Mouse (Mus musculus) liver, embryonic 11.5 days (tissue): Measurements from ENCODE around the gene Ccdc65. TPM values are rescaled to one million over a fixed set of nuclear protein-coding genes. Genes with fewer than 3 reads are reported as not detected.

Experiments used
- ATAC-seq: fragments of 200-750 bp; cut with Nextera tagmentation; replicated peaks from 2 replicates; pipeline ENCODE4 v1.8.0; 2017; ENCODE audit warnings: moderate number of reproducible peaks, mild to moderate bottlenecking, moderate TSS enrichment, moderate library complexity; ENCODE audit not compliant: low FRiP score
- DNase-seq: peaks from one replicate; pipeline ENCODE4 v3.0.0-alpha.2; 2017; ENCODE audit warnings: low spot score
- H3K27ac ChIP-seq: fragments of 300-500 bp; sonication (generic); 2 replicates; pipeline ENCODE4 v1.5.1; 2014; ENCODE audit warnings: mild to moderate bottlenecking, low read depth, low read length, control low read depth
- H3K27me3 ChIP-seq: fragments of 300-500 bp; sonication (generic); replicated peaks from 2 replicates; pipeline ENCODE4 v1.6.1; 2014; ENCODE audit warnings: low read length, mixed read lengths; ENCODE audit not compliant: control insufficient read depth, insufficient read depth
- H3K36me3 ChIP-seq: fragments of 300-500 bp; sonication (generic); 2 replicates; pipeline ENCODE4 v1.6.1; 2014; ENCODE audit warnings: mild to moderate bottlenecking, low read length, moderate library complexity, mixed read lengths; ENCODE audit not compliant: control insufficient read depth, insufficient read depth
- H3K4me1 ChIP-seq: fragments of 300-500 bp; sonication (generic); replicated peaks from 2 replicates; pipeline ENCODE4 v1.6.1; 2014; ENCODE audit warnings: low read length, mixed read lengths; ENCODE audit not compliant: control insufficient read depth, insufficient read depth
- H3K4me2 ChIP-seq: fragments of 300-500 bp; sonication (generic); 2 replicates; pipeline ENCODE4 v1.6.1; 2014; ENCODE audit warnings: mild to moderate bottlenecking, control low read depth, moderate library complexity
- H3K4me3 ChIP-seq: fragments of 300-500 bp; sonication (generic); 2 replicates; pipeline ENCODE4 v1.5.1; 2014; ENCODE audit warnings: low read depth, low read length, control low read depth
- H3K9ac ChIP-seq: fragments of 300-500 bp; sonication (generic); 2 replicates; pipeline ENCODE4 v1.6.1; 2014; ENCODE audit warnings: low read depth, low read length, control low read depth
- H3K9me3 ChIP-seq: fragments of 300-500 bp; sonication (generic); 2 replicates; pipeline ENCODE4 v1.6.1; 2016; ENCODE audit warnings: low read length, inconsistent platforms, mixed read lengths; ENCODE audit not compliant: control insufficient read depth
- WGBS: fragments of 180-500 bp; shearing (Covaris S2); extraction: QIAGEN DNeasy Blood & Tissue Kit; methylation state at CpG from one replicate; pipeline ENCODE4 v1.1.7; 2014; 5-methylcytosine and 5-hydroxymethylcytosine counted together
- polyA plus RNA-seq: library from polyadenylated mRNA; unstranded; fragments of >200 nt; fragmentation: Nextera tagmentation; extraction: Ambion mirVana; gene quantifications from 2 replicates; pipeline ENCODE4 v1.2.1, GENCODE M21; 2014

Ccdc65 gene
- polyA plus RNA-seq, 1 experiment from 2014 or later, result 0.19 TPM

- ATAC-seq (peak; percentile 85), DNase-seq (no peak)
- WGBS, result 63% methylated on average over 8 of the region's 8 CpGs
- no peak overlapping the region for H3K9ac ChIP-seq
- H3K4me2 ChIP-seq, result no peak overlapping the region
- H3K27ac ChIP-seq, result no peak overlapping the region
- H3K4me1 ChIP-seq, result peaks cover 8% of the 10 kb centered on the region; the same call in 1 of the 2 replicates
- H3K4me3 ChIP-seq, result no peak overlapping the region
- peaks cover 6% of the 10 kb centered on the region; the same call in 1 of the 2 replicates for H3K36me3 ChIP-seq
- no peaks in the 10 kb centered on the region for H3K9me3 ChIP-seq
- no peaks in the 10 kb centered on the region for H3K27me3 ChIP-seq
Measured at GRCm38 (mm10) chr15:98753021-98753423, 45.0 kb downstream of the Ccdc65 start.

GRCm38 (mm10) chr15:98754125-98754524, 46.1 kb downstream of the Ccdc65 start:
- no peak for DNase-seq
- H3K9me3 ChIP-seq, result no peaks in the 10 kb centered on the region
- no peak for ATAC-seq
- no peak overlapping the region for H3K4me2 ChIP-seq
- H3K27ac ChIP-seq, result no peak overlapping the region
- H3K27me3 ChIP-seq, result no peaks in the 10 kb centered on the region
- peaks cover 12% of the 10 kb centered on the region; the same call in 1 of the 2 replicates for H3K36me3 ChIP-seq
- 67% methylated on average over 2 of the region's 2 CpGs for WGBS
- H3K9ac ChIP-seq, result no peak overlapping the region
- H3K4me1 ChIP-seq, result peaks cover 8% of the 10 kb centered on the region; the same call in 1 of the 2 replicates
- no peak overlapping the region for H3K4me3 ChIP-seq

- H3K4me2 ChIP-seq, result peak overlapping the region; percentile 98
- DNase-seq, result peak; percentile 78
- peak; percentile 76 for ATAC-seq
- H3K27ac ChIP-seq, result peak overlapping the region; percentile 74
- peaks cover 7% of the 10 kb centered on the region; the same call in 1 of the 2 replicates for H3K27me3 ChIP-seq
- H3K36me3 ChIP-seq, result peaks cover 14% of the 10 kb centered on the region; the same call in 1 of the 2 replicates
- H3K9me3 ChIP-seq, result no peaks in the 10 kb centered on the region
- peak overlapping the region; percentile 90 for H3K9ac ChIP-seq
- WGBS, result 2% methylated on average over 21 of the region's 24 CpGs
- peak overlapping the region; percentile 99 for H3K4me3 ChIP-seq
- peaks cover 14% of the 10 kb centered on the region for H3K4me1 ChIP-seq
Measured at GRCm38 (mm10) chr15:98762201-98762621, 54.2 kb downstream of the Ccdc65 start.

- H3K4me1 ChIP-seq, result peaks cover 14% of the 10 kb centered on the region
- peak within 1 kb of the TSS; percentile 98 for H3K4me2 ChIP-seq
- H3K27me3 ChIP-seq, result peaks cover 10% of the 10 kb centered on the region
- under 1% methylated on average over 75 of the region's 76 CpGs for WGBS
- H3K36me3 ChIP-seq, result peaks cover 14% of the 10 kb centered on the region; the same call in 1 of the 2 replicates
- DNase-seq, result peak; percentile 94
- H3K4me3 ChIP-seq, result peak within 1 kb of the TSS; percentile 99
- no peaks in the 10 kb centered on the region for H3K9me3 ChIP-seq
- H3K9ac ChIP-seq, result peak within 1 kb of the TSS; percentile 90
- ATAC-seq, result peak; percentile 92
- peak within 1 kb of the TSS; percentile 74 for H3K27ac ChIP-seq
Measured at GRCm38 (mm10) chr15:98762670-98763529, 54.9 kb downstream of the Ccdc65 start, which contains the start of gene Arf3. Gene Arf3 (minus strand): TSS chr15:98763214.

- H3K4me3 ChIP-seq, result no peak overlapping the region
- WGBS, result 77% methylated on average over 4 of the region's 4 CpGs
- peaks cover 26% of the 10 kb centered on the region for H3K27me3 ChIP-seq
- H3K4me2 ChIP-seq, result no peak overlapping the region
- H3K36me3 ChIP-seq, result no peaks in the 10 kb centered on the region
- H3K27ac ChIP-seq, result no peak overlapping the region
- ATAC-seq (no peak), DNase-seq (no peak)
- peaks cover 14% of the 10 kb centered on the region for H3K4me1 ChIP-seq
- no peaks in the 10 kb centered on the region for H3K9me3 ChIP-seq
- H3K9ac ChIP-seq, result no peak overlapping the region
Measured at GRCm38 (mm10) chr15:98765929-98766328, 57.9 kb downstream of the Ccdc65 start.

GRCm38 (mm10) chr15:98768259-98768658, 60.3 kb downstream of the Ccdc65 start:
- Histone ChIP-seq H3K27ac (no peak overlapping the region), H3K9me3 (no peaks in the 10 kb centered on the region), H3K36me3 (no peaks in the 10 kb centered on the region), H3K4me2 (no peak overlapping the region), H3K4me1 (peaks cover 18% of the 10 kb centered on the region), H3K4me3 (no peak overlapping the region), H3K9ac (no peak overlapping the region), H3K27me3 (peaks cover 48% of the 10 kb centered on the region)
- DNase-seq (no peak), ATAC-seq (no peak)
- WGBS, result 32% methylated on average over 5 of the region's 5 CpGs

- Histone ChIP-seq H3K36me3 (no peaks in the 10 kb centered on the region), H3K9me3 (no peaks in the 10 kb centered on the region), H3K4me3 (peak overlapping the region; percentile 46), H3K4me2 (peak overlapping the region; percentile 70), H3K27me3 (peaks cover 78% of the 10 kb centered on the region), H3K27ac (no peak overlapping the region), H3K4me1 (peaks cover 27% of the 10 kb centered on the region), H3K9ac (no peak overlapping the region)
- no peak for ATAC-seq
- WGBS, result 6% methylated on average over 12 of the region's 12 CpGs
- DNase-seq, result no peak
Measured at GRCm38 (mm10) chr15:98771813-98772425, 63.9 kb downstream of the Ccdc65 start.

- Histone ChIP-seq H3K4me1 (peaks cover 28% of the 10 kb centered on the region), H3K4me2 (peak overlapping the region; percentile 70), H3K9ac (no peak overlapping the region), H3K27ac (no peak overlapping the region), H3K27me3 (peaks cover 85% of the 10 kb centered on the region), H3K9me3 (no peaks in the 10 kb centered on the region), H3K4me3 (peak overlapping the region; percentile 46), H3K36me3 (no peaks in the 10 kb centered on the region)
- WGBS, result 2% methylated on average over 36 of the region's 36 CpGs
- ATAC-seq (no peak; the same call in 1 of the 2 replicates), DNase-seq (no peak)
Measured at GRCm38 (mm10) chr15:98772511-98773211, 64.7 kb downstream of the Ccdc65 start.
